Mouse (Mus musculus) CH12.LX (cell line): Measurements from ENCODE around the gene Olfr97. TPM values are rescaled to one million over a fixed set of nuclear protein-coding genes. Genes with fewer than 3 reads are reported as not detected.

Source experiments
- DNase-seq: peaks from one replicate; pipeline ENCODE4 v3.0.0-alpha.2; 2013; ENCODE audit errors: extremely low read depth
- H3K27ac ChIP-seq: 2 replicates; pipeline ENCODE4 v1.5.1; 2012; ENCODE audit warnings: low read depth, mild to moderate bottlenecking, control low read depth, moderate library complexity; ENCODE audit not compliant: insufficient read depth
- H3K27me3 ChIP-seq: replicated peaks from 2 replicates; pipeline ENCODE3; 2012; ENCODE audit warnings: inconsistent platforms
- H3K36me3 ChIP-seq, 2 experiments: replicated peaks in 1 of 2; 2 replicates each; pipeline versions ENCODE3 to v1.6.1; 2012; ENCODE audit warnings: inconsistent platforms in 1 of 2, low read length in 1 of 2, mild to moderate bottlenecking in 1 of 2, mixed read lengths in 1 of 2, moderate library complexity in 1 of 2; ENCODE audit not compliant: control insufficient read depth in 1 of 2, insufficient read depth in 1 of 2
- H3K4me1 ChIP-seq, 2 experiments: 2 replicates each; pipeline ENCODE4 v1.6.1; 2012; ENCODE audit warnings: inconsistent platforms in 1 of 2, moderate library complexity in 1 of 2; ENCODE audit not compliant: insufficient read depth in 2 of 2, control insufficient read depth in 1 of 2
- H3K4me2 ChIP-seq: 2 replicates; pipeline ENCODE4 v1.6.1; 2012; ENCODE audit warnings: low read depth, mild to moderate bottlenecking, control low read depth; ENCODE audit not compliant: poor library complexity, insufficient read depth, severe bottlenecking
- H3K4me3 ChIP-seq, 3 experiments: fragments of 150-350 bp in 1 of 3; sonication (generic) in 1 of 3; replicated peaks in 1 of 3; 2 replicates each; pipeline versions ENCODE3 to v1.5.1; 2011 to 2012; ENCODE audit warnings: low read depth in 2 of 3, low read length in 2 of 3, mild to moderate bottlenecking in 2 of 3, moderate library complexity in 2 of 3, control low read depth in 1 of 3, improper control_type of control experiment in 1 of 3, inconsistent platforms in 1 of 3, mixed read lengths in 1 of 3; ENCODE audit not compliant: poor library complexity in 1 of 3
- H3K79me2 ChIP-seq: replicated peaks from 2 replicates; pipeline ENCODE4 v1.6.1; 2012; ENCODE audit warnings: mild to moderate bottlenecking, moderate library complexity; ENCODE audit not compliant: control insufficient read depth, poor library complexity, insufficient read depth, severe bottlenecking; ENCODE audit errors: extremely low read depth
- H3K9ac ChIP-seq: 2 replicates; pipeline ENCODE4 v1.6.1; 2012; ENCODE audit warnings: low read depth, mild to moderate bottlenecking, control low read depth, moderate library complexity; ENCODE audit not compliant: insufficient read depth
- H3K9me3 ChIP-seq: replicated peaks from 2 replicates; pipeline ENCODE3; 2012; ENCODE audit warnings: low read length, inconsistent platforms, mixed read lengths
- CHD1 ChIP-seq: IDR thresholded peaks from 2 replicates; pipeline ENCODE4 v1.6.1; 2012; ENCODE audit warnings: low read depth, low read length, improper control_type of control experiment, inconsistent platforms
- CHD2 ChIP-seq: IDR thresholded peaks from 2 replicates; pipeline ENCODE4 v1.6.1; 2011; ENCODE audit warnings: low read length, improper control_type of control experiment
- E2F4 ChIP-seq: IDR thresholded peaks from 2 replicates; pipeline ENCODE4 v1.6.1; 2011; ENCODE audit warnings: low read depth, low read length, improper control_type of control experiment; ENCODE audit not compliant: insufficient replicate concordance
- EP300 ChIP-seq: IDR thresholded peaks from 2 replicates; pipeline ENCODE4 v1.6.1; 2011; ENCODE audit warnings: low read length, improper control_type of control experiment
- HCFC1 ChIP-seq: IDR thresholded peaks from 2 replicates; pipeline ENCODE4 v1.6.1; 2012; ENCODE audit warnings: low read depth, mild to moderate bottlenecking, inconsistent platforms, low read length, improper control_type of control experiment
- JUND ChIP-seq: conservative IDR thresholded peaks from 2 replicates; pipeline ENCODE4 v1.6.1; 2011; ENCODE audit warnings: low read depth, low read length, improper control_type of control experiment
- NELFE ChIP-seq: IDR thresholded peaks from 2 replicates; pipeline ENCODE4 v1.6.1; 2011; ENCODE audit warnings: low read depth, low read length, improper control_type of control experiment
- SMC3 ChIP-seq: IDR thresholded peaks from 2 replicates; pipeline ENCODE4 v1.6.1; 2011; ENCODE audit warnings: low read depth, low read length, improper control_type of control experiment
- TCF12 ChIP-seq: IDR thresholded peaks from 2 replicates; pipeline ENCODE4 v1.6.1; 2014; ENCODE audit warnings: low read depth, mild to moderate bottlenecking, inconsistent platforms, low read length, improper control_type of control experiment
- ZMIZ1 ChIP-seq: IDR thresholded peaks from 2 replicates; pipeline ENCODE4 v1.6.1; 2012; ENCODE audit warnings: low read depth, mild to moderate bottlenecking, inconsistent platforms, low read length, improper control_type of control experiment
- ZNF384 ChIP-seq: IDR thresholded peaks from 2 replicates; pipeline ENCODE4 v1.6.1; 2012; ENCODE audit warnings: low read depth, low read length, improper control_type of control experiment, inconsistent platforms
- dilution Hi-C: fragments of 300-500 bp; cut with MboI; formaldehyde crosslinking; loops from 2 replicates; pipeline ENCODE4 v1.14.3; 2020; ENCODE audit warnings: low sequenced_read_pairs; ENCODE audit not compliant: extremely low pct_unique_long_range_greater_than_20kb, extremely low pct_ligation_motif_present
- in situ Hi-C: fragments of 300-500 bp; cut with MboI; formaldehyde crosslinking; loops from 3 replicates; pipeline ENCODE4 v1.14.3; 2019; ENCODE audit warnings: low sequenced_read_pairs, low pct_ligation_motif_present, low pct_unique_long_range_greater_than_20kb, mixed read lengths
- polyA plus RNA-seq: library from polyadenylated mRNA; unstranded; fragments of >175 nt; gene quantifications from 2 replicates; pipeline ENCODE4 v1.2.1, GENCODE M21; 2012; ENCODE audit warnings: low read depth; ENCODE audit not compliant: insufficient read length
- total RNA-seq, 2 experiments: library from RNA; depleted of rRNA; stranded (reverse); fragments of 300-350 nt in 1 of 2; fragments of >200 nt in 1 of 2; gene quantifications; 2 replicates each; pipeline ENCODE4 v1.2.3; 2012 to 2014

The Olfr97 gene
- total and polyA plus RNA-seq, 3 experiments, result not detected

DNA sequence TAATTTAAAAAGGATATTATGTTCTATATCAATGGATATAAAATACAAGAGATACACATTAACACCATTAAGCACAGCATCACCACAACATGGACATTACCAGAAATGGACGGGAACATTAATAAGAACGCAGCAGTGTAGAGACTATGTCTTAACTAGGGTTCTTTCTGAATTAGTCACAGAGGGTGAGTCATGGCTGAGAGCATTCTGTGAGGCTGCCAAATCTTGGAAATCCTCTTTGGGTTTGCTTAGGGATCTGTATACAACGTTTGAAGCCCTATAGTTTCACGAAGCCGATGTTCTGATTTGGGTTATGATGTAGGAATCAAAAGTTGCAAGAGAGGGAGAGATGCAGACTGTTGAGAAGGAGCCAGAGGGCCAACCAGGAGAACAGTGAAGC, 42.3 kb downstream of the Olfr97 start:
- Histone ChIP-seq H3K27ac (no peak overlapping the region), H3K27me3 (peaks cover 2% of the 10 kb centered on the region), H3K4me3 (no peak overlapping the region), H3K79me2 (no peaks in the 10 kb centered on the region), H3K4me2 (no peak overlapping the region), H3K9me3 (peaks cover 4% of the 10 kb centered on the region), H3K9ac (no peak overlapping the region), H3K4me1 (no peaks in the 10 kb centered on the region; a peak in 1 of 4 replicates), H3K36me3 (no peaks in the 10 kb centered on the region)
- TF ChIP-seq CHD2, result no peak
- TF ChIP-seq EP300, result no peak
- no peak for TF ChIP-seq ZNF384
- no peak for TF ChIP-seq CHD1
- TF ChIP-seq NELFE, result no peak
- TF ChIP-seq TCF12, result no peak
- no peak for TF ChIP-seq ZMIZ1
- no peak for TF ChIP-seq SMC3
- no peak for TF ChIP-seq JUND
- no peak for TF ChIP-seq E2F4
- dilution Hi-C loops (no loop called here), in situ Hi-C loops (no loop called here)
- DNase-seq, result no peak

DNA sequence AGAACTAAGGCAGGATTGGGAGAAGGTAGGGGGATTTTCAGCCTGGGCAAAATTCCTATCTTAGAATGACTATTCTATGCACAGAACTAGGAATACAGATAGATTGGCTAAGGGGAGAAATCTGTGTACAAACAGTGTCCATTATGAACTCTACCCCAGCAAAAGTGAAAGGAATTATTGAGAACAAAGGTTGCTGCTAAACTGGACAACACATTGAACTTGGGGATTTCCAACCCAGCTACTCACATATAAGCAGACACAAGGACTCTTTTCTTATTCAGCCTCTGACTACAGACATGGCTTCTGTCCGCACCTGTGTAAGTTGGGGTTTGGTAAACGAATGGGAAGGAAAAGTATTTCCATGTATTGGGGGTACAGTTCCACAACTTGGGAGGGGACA, 43.5 kb downstream of the Olfr97 start, which contains the start of gene Ubd:
TSS of gene Ubd (plus strand) at position 237 of the 400 bp plus-strand sequence.
- Histone ChIP-seq H3K27ac (no peak within 1 kb of the TSS), H3K9ac (no peak within 1 kb of the TSS), H3K4me2 (peak within 1 kb of the TSS; percentile 5; the same call in 1 of the 2 replicates), H3K27me3 (peaks cover 2% of the 10 kb centered on the region)
- in situ Hi-C loops, result no loop called here
- dilution Hi-C loops, result no loop called here
- no peak for TF ChIP-seq CHD1
- TF ChIP-seq, all 38 proteins: peak for 0
- DNase-seq, result no peak
- H3K79me2 ChIP-seq, result no peaks in the 10 kb centered on the region
- H3K4me1 ChIP-seq, result no peaks in the 10 kb centered on the region; a peak in 1 of 4 replicates
- H3K4me3 ChIP-seq, result no peak within 1 kb of the TSS
- H3K36me3 ChIP-seq, result no peaks in the 10 kb centered on the region
- peaks cover 4% of the 10 kb centered on the region for H3K9me3 ChIP-seq

DNA sequence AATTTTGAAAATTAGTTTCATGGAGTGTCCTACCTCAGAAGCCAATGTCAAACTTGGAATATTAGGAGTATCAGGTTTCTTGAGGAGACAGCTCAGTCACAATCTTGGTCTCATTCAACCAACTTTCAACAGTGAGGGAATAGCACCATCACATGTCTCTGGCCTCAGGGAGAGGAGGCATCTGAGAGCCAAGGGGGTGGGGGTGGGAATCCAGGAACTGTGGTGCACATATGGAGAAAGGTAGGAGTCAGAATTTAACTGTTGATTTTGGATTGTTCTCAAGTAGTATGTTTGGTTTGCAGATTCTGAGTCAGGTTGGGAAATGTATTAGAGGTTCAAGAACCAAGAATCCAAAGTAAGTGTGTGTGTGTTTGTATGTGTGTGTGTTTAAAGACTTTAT, 44.1 kb downstream of the Olfr97 start:
- peaks cover 2% of the 10 kb centered on the region for H3K27me3 ChIP-seq
- no peak for DNase-seq
- TF ChIP-seq HCFC1 (no peak), NELFE (no peak), TCF12 (no peak)
- in situ Hi-C loops (no loop called here), dilution Hi-C loops (no loop called here)
- H3K4me1 ChIP-seq, result no peaks in the 10 kb centered on the region; a peak in 1 of 4 replicates
- no peaks in the 10 kb centered on the region for H3K36me3 ChIP-seq
- H3K79me2 ChIP-seq, result no peaks in the 10 kb centered on the region
- no peak overlapping the region for H3K4me3 ChIP-seq
- H3K4me2 ChIP-seq, result no peak overlapping the region
- H3K27ac ChIP-seq, result no peak overlapping the region
- H3K9ac ChIP-seq, result no peak overlapping the region
- peaks cover 4% of the 10 kb centered on the region for H3K9me3 ChIP-seq
